In genomic region chr1:153126491-153127381, GRCm38 (mm10) we compare ENCODE assay signal across 10 mouse cellular contexts. TPM values are rescaled to one million over a fixed set of nuclear protein-coding genes. Genes with fewer than 3 reads are reported as not detected.
DNase-seq lines count a peak whose midpoint lies in the region; ATAC-seq and TF ChIP-seq lines count a peak whose summit lies in the region.
"Had no signal": no experiment of that assay in that cellular context is flagged by ENCODE, and none has a peak within 500 bp of the region (broad histone marks: within the 10 kb centered on the region; RNA-seq: fewer than 3 reads in every experiment).

No protein-coding gene starts in this region.

- 88% methylated on average over 15 of the region's 15 CpGs for WGBS in forebrain, embryonic 13.5 days
- WGBS in forebrain, embryonic 14.5 days = 90% methylated on average over 15 of the region's 15 CpGs

- no peak overlapping the region for H3ac ChIP-seq in C2C12 (ENCODE audit: control insufficient read depth, insufficient read length, low read depth)

- no peak overlapping the region for H3K4me3 ChIP-seq in C2C12 (ENCODE audit: insufficient read depth, poor library complexity, severe bottlenecking)
- peak overlapping the region; percentile 24; the same call in 1 of the 2 replicates for H3K4me3 ChIP-seq in gastrocnemius, adult 2 months
- H3K4me3 ChIP-seq in forebrain, embryonic 13.5 days = no peak overlapping the region
- H3K4me3 ChIP-seq in forebrain, embryonic 14.5 days (ENCODE audit: low read depth, low read length) = no peak overlapping the region
- H3K4me3 ChIP-seq: liver, embryonic 13.5 days had no signal

- peak; percentile 60 for DNase-seq in Muller cell, postnatal 12 days (ENCODE audit: inconsistent ontology term)
- DNase-seq in gastrocnemius, adult 2 months = peak; percentile 76
- DNase-seq in heart, postnatal 4 days = peak; percentile 68
- DNase-seq in embryo, embryonic 11 days = no peak
- no peak for DNase-seq in spleen, postnatal 10 days (ENCODE audit: low spot score in 2 of 2)
- no peak for DNase-seq in forebrain, embryonic 14.5 days (ENCODE audit: low spot score)
- DNase-seq: adrenal gland, adult 8-10 months; liver, embryonic 13.5 days had no signal

- no peaks in the 10 kb centered on the region for H3K36me3 ChIP-seq in C2C12 (ENCODE audit: control insufficient read depth, insufficient read depth)
- H3K36me3 ChIP-seq in forebrain, embryonic 13.5 days (ENCODE audit: poor library complexity, severe bottlenecking) = no peaks in the 10 kb centered on the region
- H3K36me3 ChIP-seq in forebrain, embryonic 14.5 days (ENCODE audit: control insufficient read depth, insufficient read depth, low read length) = no peaks in the 10 kb centered on the region
- H3K36me3 ChIP-seq: liver, embryonic 13.5 days had no signal

- no peak overlapping the region for H3K4me2 ChIP-seq in forebrain, embryonic 13.5 days
- H3K4me2 ChIP-seq in forebrain, embryonic 14.5 days (ENCODE audit: low read length) = no peak overlapping the region
- H3K4me2 ChIP-seq: liver, embryonic 13.5 days had no signal

- H3K9me3 ChIP-seq in forebrain, embryonic 13.5 days (replicated peaks) = no peaks in the 10 kb centered on the region
- no peaks in the 10 kb centered on the region for H3K9me3 ChIP-seq in forebrain, embryonic 14.5 days (replicated peaks; ENCODE audit: control insufficient read depth, low read length)
- H3K9me3 ChIP-seq: liver, embryonic 13.5 days had no signal

- no peaks in the 10 kb centered on the region for H3K4me1 ChIP-seq in forebrain, embryonic 13.5 days
- no peaks in the 10 kb centered on the region for H3K4me1 ChIP-seq in forebrain, embryonic 14.5 days (ENCODE audit: control insufficient read depth, insufficient read depth, low read length)
- H3K4me1 ChIP-seq: liver, embryonic 13.5 days had no signal

- intact Hi-C loops in gastrocnemius, adult 2 months (cut with DNase I) = no loop called here

- no peak for ATAC-seq in forebrain, embryonic 13.5 days
- no peak for ATAC-seq in forebrain, embryonic 14.5 days

- H3K79me2 ChIP-seq in C2C12 (ENCODE audit: control insufficient read depth, insufficient read depth) = no peaks in the 10 kb centered on the region

- no peak for TF ChIP-seq CTCF in C2C12 (IDR thresholded peaks at IDR 0.05; ENCODE audit: control insufficient read depth, insufficient read depth, insufficient read length)
- TF ChIP-seq CTCF in gastrocnemius, adult 2 months (IDR thresholded peaks at IDR 0.05) = no peak

- H3K27ac ChIP-seq in gastrocnemius, adult 2 months = peak overlapping the region; percentile 78
- H3K27ac ChIP-seq in forebrain, embryonic 13.5 days = no peak overlapping the region
- no peak overlapping the region for H3K27ac ChIP-seq in forebrain, embryonic 14.5 days (ENCODE audit: low read depth, low read length)
- H3K27ac ChIP-seq: liver, embryonic 13.5 days had no signal

- H3K27me3 ChIP-seq in C2C12 (ENCODE audit: control insufficient read depth, insufficient read depth, insufficient read length) = no peaks in the 10 kb centered on the region
- H3K27me3 ChIP-seq in forebrain, embryonic 13.5 days = no peaks in the 10 kb centered on the region
- H3K27me3 ChIP-seq in forebrain, embryonic 14.5 days (replicated peaks; ENCODE audit: control insufficient read depth, insufficient read depth, low read length) = no peaks in the 10 kb centered on the region

- no peaks in the 10 kb centered on the region for H3K79me3 ChIP-seq in C2C12 (ENCODE audit: low read depth)

- no peak overlapping the region for H3K9ac ChIP-seq in forebrain, embryonic 13.5 days
- no peak overlapping the region for H3K9ac ChIP-seq in forebrain, embryonic 14.5 days (ENCODE audit: low read length)
- H3K9ac ChIP-seq: liver, embryonic 13.5 days had no signal

TF ChIP-seq in C2C12, 6 proteins besides CTCF, POLR2A, EP300 and RAD21:
- TF ChIP-seq FOSL1 (IDR thresholded peaks at IDR 0.05; ENCODE audit: insufficient read depth, low read length, poor library complexity, severe bottlenecking) (peak; percentile 87), MYOD1 (IDR thresholded peaks at IDR 0.05; ENCODE audit: control insufficient read depth, insufficient read length, low read depth) (peak; percentile 25), CEBPB (IDR thresholded peaks at IDR 0.05; ENCODE audit: low read depth) (no peak), MAX (IDR thresholded peaks at IDR 0.05) (peak; percentile 73)

RNA-seq across cellular contexts. Expression of gene Lamc2, which starts 59.5 kb away (rescaled TPM):
- 5.4 TPM for polyA plus RNA-seq in C2C12 (2012; fragmentation: generic; extraction: Trizol)
- total RNA-seq in gastrocnemius, adult 2 months (2021) = 1 to 10 TPM; 3.8 to 4.4 TPM
- 10 to 100 TPM; 14.6 to 20.4 TPM for total RNA-seq in heart, postnatal 4 days (2021)
- 0.14 and 0.67 TPM in 2 replicates for polyA plus RNA-seq in forebrain, embryonic 13.5 days (2015; fragmentation: Nextera tagmentation; extraction: Ambion mirVana)
- 0.70 and 1.1 TPM in 2 replicates for polyA plus RNA-seq in forebrain, embryonic 14.5 days (2014; fragmentation: Nextera tagmentation; extraction: Ambion mirVana)

Comparison
In these comparisons a context has a peak if more than half of its experiments do, and no peak if none do; other contexts are left out.
1. DNase-seq: peak in Muller cell, postnatal 12 days (single experiment), gastrocnemius, adult 2 months (single experiment) and heart, postnatal 4 days (single experiment); none in embryo, embryonic 11 days (single experiment), spleen, postnatal 10 days (0 of 2) and forebrain, embryonic 14.5 days (single experiment).